Mouse (Mus musculus): Measurements from ENCODE around the gene Trex2.
A peak's percentile ranks its signal among the peaks of the same experiment; 100 is the strongest.

The Trex2 gene

GRCm38 (mm10) chrX:73435252-73435651, at the start of gene Trex2:
Gene Trex2, minus strand, starts transcription at chrX:73435344.
- no peak for DNase-seq (ENCODE audit: extremely low spot score, low read depth, low spot score)

GRCm38 (mm10) chrX:73484870-73485269, 49.7 kb upstream of the Trex2 start:
- DNase-seq (ENCODE audit: extremely low spot score, low read depth, low spot score): no peak

DNA sequence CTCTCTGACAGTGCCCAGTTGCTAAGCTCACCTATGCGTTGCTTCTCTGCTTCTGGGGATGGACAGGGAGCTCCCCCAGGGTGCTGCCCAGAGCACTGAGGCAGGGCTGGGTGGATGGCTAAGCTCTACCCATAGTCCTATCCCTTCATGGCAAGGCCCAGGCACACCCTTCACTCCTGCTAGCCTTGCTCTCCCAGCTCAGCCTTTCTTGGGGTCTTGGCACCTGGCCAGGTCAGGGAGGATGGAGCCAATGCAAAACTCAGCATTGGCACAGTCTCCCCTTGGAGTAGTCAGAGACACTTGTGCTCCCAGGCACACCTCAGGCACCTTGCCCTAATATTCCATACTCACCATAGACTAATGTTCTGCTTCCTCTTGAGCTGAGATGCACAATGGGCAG, 48.9 kb upstream of the Trex2 start:
- DNase-seq (ENCODE audit: extremely low spot score, low read depth, low spot score): no peak

GRCm38 (mm10) chrX:73483484-73483810, 48.3 kb upstream of the Trex2 start, which contains the start of gene Bgn:
Gene Bgn, plus strand, starts transcription at chrX:73483602.
- DNase-seq (ENCODE audit: extremely low spot score, low read depth, low spot score): no peak

DNA sequence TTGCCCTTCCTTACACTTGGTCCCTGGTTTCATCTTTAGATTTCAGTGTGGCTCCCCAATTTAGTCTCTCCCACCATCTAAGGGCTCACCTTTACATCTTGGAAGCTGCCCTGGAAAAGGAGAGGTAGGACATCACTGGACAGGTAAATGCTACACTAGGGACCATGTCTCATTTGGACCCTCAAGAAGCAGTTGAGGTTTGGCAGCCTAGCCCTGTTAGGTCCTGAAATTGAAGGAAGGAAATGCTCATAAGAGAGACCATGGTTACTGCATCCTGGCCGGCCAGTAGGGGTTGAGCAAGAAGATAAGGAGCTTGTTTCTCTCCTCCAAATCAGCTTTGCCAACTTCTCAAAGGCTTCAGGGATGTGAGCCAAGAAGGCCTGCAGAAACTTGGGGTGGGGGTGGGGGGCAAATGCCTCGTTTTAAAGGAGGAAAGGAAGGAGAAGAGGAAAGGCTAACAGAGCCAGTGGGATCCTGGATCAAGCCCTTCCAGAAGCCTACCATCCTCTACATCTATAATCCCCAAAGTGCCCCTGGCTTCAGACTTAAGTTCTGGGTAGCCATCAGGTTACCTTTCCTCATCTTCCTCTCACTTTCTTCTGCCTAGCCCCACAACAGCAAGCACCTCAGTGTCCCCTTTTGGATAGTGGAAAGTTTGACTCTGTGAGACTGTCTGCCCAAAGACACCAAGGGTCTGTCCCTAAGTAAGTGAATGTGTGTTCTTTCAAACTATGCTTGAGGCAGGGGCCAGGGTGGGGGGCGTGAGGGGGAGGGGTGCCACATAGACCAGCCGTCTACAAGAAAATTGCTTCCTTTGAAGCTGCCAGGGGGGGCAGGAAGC, 47.7 kb upstream of the Trex2 start:
- no peak for DNase-seq (ENCODE audit: extremely low spot score, low read depth, low spot score)

DNA sequence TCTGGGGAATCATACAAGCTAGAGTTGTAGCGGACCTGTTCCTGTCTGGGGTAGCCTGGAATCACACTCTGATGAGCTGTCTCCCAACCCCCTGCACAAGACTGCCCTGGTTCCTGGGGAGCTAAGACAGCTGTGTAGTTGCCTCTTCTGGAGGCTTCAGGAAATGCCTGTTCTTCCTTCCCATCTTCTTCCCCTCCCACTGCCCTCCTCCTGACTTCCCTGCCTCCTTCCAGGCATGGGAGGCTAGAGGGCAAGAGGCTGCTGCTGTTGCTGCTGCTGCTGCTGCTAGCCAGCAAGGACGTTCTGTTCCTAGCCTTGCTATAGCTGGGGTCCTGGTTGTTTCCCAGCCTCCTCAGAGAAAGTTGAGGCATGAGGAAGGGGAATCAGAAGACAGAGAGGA, 45.2 kb upstream of the Trex2 start:
- no peak for DNase-seq (ENCODE audit: extremely low spot score, low read depth, low spot score)

DNA sequence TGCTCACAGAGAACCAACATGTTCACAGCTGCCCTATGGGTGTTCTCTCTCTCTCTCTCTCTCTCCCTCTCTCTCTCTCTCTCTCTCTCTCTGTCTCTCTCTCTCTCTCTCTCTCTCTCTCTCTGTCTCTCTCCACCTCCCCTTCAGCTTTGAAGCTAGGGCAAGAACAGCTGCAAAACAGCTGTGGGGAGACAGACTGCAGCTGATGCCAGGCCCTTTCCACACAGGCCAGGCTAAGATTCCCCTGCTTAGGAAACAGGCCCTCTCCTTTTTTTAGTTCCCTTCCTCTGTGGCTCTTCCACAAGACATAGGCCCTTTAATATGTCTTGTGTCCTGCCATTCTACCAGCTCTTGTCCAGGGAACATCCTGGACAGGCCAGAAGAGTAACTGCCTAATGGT, 44.5 kb upstream of the Trex2 start:
- no peak for DNase-seq (ENCODE audit: extremely low spot score, low read depth, low spot score)

- DNase-seq (ENCODE audit: extremely low spot score, low read depth, low spot score): no peak
Observed at GRCm38 (mm10) chrX:73477500-73477899, 42.4 kb upstream of the Trex2 start.

DNA sequence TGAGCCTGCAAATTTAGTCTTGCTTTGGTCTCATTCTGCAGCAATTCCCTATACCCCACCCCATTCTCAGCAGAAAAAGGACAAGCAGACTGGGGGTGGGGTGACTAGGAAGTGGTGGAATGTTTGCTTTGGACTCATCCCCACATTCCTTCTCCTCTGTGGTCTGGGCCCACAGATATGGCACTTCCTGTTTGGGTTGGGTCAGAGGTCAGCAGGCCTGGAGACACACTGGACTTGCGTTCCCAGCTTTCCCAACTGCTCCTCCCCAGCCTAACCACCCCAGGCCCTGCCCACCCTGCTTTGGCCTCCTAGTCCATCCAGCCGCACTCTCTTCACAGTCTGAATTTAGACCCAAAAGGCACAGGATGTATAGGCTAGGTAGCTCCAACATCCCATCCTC, 41.5 kb upstream of the Trex2 start:
- no peak for DNase-seq (ENCODE audit: extremely low spot score, low read depth, low spot score)

- DNase-seq (ENCODE audit: extremely low spot score, low read depth, low spot score): no peak
Observed at GRCm38 (mm10) chrX:73475658-73476256, 40.6 kb upstream of the Trex2 start.

DNA sequence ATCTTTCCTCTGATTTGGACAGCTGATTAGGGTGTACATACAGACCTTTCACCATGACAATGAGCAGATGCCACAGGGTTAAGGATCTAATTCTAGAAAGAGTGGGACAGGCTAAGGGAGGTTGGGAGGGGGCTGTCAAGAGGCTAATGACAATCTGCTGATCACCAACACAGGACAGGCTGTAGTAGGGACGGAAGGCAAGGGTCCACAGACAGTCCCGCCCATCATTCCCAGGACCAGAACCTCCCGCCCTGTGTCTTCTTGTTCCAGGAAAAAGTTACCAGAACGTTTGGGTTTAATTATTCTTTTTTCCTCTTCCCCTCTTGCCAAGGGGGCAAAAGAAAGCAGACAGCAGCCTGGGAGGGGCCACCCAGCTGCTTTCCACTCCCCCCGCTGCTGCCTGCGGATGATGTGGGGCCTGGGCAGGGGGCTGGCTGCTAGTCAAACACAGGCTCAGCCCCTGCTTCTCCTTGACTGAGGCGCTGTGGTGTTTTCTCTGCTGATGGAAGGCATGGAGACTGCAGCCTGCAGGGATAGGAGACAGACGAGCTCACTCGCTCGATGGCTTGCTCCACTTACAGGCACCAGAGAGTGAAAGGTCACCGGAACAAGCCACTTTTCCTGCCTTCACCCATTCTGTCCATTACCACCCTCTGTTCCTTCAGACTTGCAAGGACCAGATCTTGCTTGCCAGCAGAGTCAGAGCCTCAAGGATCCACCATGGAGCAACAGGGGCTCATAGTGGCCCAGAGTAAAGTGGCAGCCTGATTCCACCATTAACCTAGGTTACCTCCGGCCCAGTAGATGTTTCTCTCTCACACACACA, 39.4 kb upstream of the Trex2 start:
- no peak for DNase-seq (ENCODE audit: extremely low spot score, low read depth, low spot score)

DNA sequence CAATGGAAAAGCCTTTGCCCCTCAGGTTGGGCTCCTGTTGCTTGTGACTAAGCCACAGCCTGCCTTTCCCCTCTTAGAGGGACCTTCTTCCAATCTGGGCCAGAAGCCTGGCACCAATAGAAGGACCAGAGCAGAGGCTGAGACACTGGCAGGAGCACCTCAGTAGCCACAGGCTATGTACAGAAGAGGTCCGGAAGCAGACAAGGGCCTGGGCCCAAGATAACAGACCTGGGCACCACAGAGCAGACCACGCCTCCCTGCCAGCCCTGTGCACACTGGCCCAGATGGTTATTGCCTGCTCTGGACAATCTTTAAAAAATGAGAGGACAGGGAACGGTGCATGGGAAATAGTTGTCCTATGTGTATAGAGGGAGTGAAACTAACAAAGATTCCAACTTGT, 36.6 kb upstream of the Trex2 start:
- no peak for DNase-seq (ENCODE audit: extremely low spot score, low read depth, low spot score)

- no peak for DNase-seq (ENCODE audit: extremely low spot score, low read depth, low spot score)
Observed at GRCm38 (mm10) chrX:73468752-73469151, 33.6 kb upstream of the Trex2 start.

DNA sequence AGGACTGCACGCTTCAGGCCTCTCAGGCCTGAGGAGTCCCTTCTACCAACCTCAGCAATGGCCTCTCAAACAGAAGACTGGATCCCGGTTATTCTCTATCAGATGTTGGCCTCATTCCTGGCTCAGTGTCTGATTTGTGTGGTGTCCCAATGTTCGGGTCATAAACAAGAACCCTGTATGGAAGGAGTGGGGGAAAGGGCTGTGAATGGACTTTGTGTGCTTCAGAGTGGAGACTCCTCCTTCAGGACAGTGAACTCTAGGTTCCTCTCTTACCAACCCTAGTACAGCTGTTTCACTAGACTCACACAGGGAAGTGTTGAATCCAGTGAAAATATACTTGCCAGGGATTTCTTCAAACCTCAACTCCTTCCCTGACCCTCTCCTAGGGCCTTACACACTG, 33.2 kb upstream of the Trex2 start:
- DNase-seq (ENCODE audit: extremely low spot score, low read depth, low spot score): no peak

- no peak for DNase-seq (ENCODE audit: extremely low spot score, low read depth, low spot score)
Observed at GRCm38 (mm10) chrX:73467446-73468241, 32.5 kb upstream of the Trex2 start.

DNA sequence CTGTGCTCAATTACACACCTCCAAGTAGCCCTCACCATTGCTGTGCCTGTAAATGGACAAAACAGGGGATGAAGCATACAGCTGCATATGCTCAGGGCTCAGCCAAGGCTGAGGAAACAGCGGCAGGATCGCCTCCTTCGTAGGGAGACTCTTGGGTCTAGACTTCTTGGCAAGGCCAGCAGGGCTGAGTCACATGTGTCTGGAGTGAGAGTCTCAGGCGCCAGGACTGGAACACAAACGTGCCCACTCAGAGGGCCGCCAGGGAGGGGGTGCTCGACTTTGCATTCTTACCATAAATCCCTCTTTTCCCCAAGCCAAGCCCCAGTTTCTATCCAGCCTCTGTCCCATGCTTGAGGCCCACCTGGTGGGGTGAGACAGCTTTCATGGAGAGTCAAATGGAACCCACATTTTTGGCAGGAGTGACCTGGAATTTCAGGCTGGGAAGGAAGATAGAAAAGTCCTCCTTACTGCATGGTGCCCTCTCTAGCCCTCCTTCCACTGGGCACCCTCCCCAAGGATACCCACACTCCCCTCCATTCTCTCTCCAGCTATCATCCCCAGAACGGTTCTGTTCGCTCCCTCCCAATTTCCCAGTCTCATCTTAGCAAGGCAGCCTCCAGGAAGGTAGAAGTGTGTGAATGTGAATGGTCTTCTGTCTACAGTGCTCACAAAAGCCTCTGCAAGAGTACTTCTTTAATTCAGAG, 30.5 kb upstream of the Trex2 start:
- DNase-seq (ENCODE audit: extremely low spot score, low read depth, low spot score): no peak

GRCm38 (mm10) chrX:73460792-73461191, 25.6 kb upstream of the Trex2 start:
- no peak for DNase-seq (ENCODE audit: extremely low spot score, low read depth, low spot score)

DNA sequence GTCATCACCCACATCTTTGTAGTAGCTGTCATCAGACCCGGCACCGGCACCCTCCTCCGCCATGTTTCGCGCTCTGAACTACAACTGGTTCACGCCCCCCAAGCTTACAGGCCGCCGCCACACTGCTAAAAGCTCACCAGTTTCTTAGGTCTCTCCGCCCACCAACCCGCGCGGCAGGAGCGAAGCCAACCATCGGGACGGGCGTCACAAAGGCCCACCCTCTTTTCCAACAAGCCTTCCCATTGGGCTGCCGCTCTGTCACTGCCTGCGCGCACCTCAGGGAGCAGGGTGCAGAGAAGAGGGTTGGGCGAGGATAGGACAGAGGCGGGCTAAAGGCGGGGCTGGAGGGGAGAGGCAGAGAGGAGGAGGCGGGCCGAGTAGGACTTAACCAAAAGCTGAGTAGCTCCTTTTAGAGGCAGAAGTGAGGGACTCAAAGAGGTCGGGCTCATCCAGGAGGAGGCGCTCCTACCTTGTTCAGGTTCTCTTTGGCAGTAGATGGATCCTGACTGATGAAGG, 23.8 kb upstream of the Trex2 start, which contains the start of gene Haus7:
TSS of gene Haus7 (minus strand) at position 168 of the 516 bp plus-strand sequence.
- peak; percentile 50 for DNase-seq (ENCODE audit: extremely low spot score, low read depth, low spot score)

- no peak for DNase-seq (ENCODE audit: extremely low spot score, low read depth, low spot score)
Observed at GRCm38 (mm10) chrX:73451949-73452348, 16.8 kb upstream of the Trex2 start.

GRCm38 (mm10) chrX:73441428-73441827, 6.3 kb upstream of the Trex2 start:
- DNase-seq (ENCODE audit: extremely low spot score, low read depth, low spot score): no peak
